Mouse (Mus musculus) layer of hippocampus, postnatal 14 days (tissue): ENCODE data around the gene Ttn. TPM values are rescaled to one million over a fixed set of nuclear protein-coding genes. Genes with fewer than 3 reads are reported as not detected.
A peak's percentile ranks its signal among the peaks of the same experiment; 100 is the strongest.

Source experiments
- DNase-seq, 2 experiments: peaks; one replicate each; pipeline ENCODE4 v3.0.0; 2021 to 2022; ENCODE audit warnings: low spot score in 2 of 2, mixed read lengths in 1 of 2
- total RNA-seq, 2 experiments: library from RNA; stranded (reverse); gene quantifications; 2 replicates each; pipeline ENCODE4 v1.2.3; 2021

The Ttn gene
- total RNA-seq, 2 experiments from 2014 or later = 3.4 to 3.8 TPM

DNA sequence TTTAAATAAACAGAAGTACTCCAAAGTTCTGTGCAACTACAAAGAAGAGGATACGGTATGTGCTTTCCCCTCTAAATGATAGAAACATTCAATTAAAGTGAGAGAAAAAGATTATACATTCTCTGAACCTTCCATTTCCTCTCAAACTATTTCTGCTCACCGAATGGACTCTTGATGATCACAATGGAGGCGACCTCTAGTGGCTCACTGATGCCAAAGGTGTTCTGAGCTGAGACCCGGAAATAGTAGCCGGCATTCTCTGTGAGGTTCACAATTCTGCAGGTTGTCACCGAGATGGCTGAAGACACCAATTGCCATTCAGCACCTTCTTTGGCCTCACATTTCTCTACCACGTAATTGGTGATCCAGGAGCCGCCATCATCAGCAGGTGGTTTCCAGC lies 267.4 kb downstream of the Ttn start:
- DNase-seq = no peak

DNA sequence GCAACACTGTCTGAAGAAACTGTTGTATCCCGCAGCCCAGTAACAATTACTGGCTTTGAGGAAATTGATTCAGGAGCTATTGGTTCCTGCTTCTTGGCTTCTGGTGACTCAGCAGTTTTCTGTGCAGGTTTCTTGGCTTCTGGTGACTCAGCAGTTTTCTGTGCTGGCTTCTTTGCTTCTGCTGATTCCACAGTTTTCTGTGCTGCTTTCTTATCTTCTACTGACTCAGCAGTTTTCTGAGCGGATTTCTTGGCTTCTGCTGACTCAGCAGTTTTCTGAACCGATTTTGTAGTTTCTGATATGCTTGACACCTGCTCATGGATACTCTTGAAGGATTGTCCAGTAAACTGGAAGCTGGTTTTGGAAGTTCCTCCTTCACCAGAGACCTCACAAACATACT lies 273.8 kb downstream of the Ttn start:
- no peak for DNase-seq

DNA sequence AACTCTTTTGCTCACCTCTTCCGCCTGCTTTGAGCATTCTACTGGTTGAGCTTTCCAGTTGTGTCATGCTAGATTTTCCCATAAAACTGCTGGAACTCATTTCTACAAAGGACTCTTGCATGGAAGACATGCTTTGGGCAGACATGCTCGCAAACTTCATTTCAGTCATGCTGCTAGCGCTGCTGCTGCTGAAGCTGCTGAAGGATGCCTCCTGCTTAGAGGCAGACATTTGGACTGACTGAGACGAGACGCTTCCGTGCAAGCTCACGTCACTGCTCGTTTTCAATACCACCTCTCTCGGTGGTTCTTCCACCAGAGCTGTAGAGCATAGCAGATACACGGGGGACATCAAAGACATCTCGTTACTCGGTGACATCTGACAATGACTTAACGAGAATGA lies 276.7 kb downstream of the Ttn start:
- DNase-seq = no peak

DNA sequence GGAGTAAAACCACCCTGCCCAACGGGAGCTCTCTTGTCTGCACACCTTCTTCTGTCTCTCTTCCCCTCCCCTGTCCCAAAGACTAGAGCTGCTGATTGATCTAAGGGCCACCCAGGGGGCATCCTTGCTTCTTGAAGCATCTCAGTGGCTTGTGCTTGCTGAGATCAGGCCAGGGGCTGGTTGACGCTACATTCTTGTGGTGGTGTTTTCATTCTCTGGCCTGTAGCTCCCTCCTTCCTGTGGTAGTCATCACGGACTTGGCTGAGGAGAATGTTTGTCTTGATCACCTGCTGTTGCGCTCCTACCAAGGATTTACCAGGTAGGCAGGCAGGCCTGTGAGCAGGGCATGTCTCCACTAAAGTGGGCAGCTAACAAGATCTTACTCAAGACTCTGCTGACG lies 279.6 kb downstream of the Ttn start:
- no peak for DNase-seq

DNA sequence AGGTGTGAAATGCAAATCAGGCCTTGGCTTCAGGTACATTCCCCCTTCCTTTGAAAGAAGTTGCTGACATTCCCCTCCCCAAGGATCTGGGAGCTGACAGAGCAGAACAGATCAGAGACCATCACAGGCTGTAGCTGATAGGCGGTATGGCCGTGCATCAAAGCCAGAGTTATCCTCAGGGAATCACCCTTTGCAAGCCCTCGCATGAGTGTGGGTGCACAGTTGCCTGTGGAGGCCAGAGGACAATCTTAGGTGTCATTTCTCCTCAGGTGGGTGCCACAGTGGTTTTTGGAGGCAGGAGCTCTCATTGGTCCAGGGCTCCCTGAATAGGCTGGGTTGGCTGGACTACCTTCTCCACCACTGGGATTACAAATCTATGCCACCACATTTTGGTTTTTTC lies 280.2 kb downstream of the Ttn start:
- DNase-seq = no peak

DNA sequence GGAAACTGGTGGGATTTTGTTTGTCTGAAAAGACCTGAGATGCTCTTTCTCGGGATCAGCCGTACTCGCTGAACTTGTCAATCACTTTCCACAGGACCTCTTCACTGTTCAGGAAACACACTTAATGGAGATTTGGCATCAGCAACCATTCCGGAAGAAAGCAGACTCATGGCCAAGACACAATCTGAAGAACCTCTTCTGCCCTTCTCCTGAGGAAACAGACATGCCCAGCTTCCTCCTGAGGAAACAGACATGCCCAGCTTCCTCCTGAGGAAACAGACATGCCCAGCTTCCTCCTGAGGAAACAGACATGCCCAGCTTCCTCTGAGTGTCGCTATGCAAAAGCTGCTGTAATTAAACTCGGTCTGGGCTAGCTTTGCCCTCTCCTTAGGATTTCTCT lies 287.1 kb downstream of the Ttn start:
- DNase-seq = no peak

DNA sequence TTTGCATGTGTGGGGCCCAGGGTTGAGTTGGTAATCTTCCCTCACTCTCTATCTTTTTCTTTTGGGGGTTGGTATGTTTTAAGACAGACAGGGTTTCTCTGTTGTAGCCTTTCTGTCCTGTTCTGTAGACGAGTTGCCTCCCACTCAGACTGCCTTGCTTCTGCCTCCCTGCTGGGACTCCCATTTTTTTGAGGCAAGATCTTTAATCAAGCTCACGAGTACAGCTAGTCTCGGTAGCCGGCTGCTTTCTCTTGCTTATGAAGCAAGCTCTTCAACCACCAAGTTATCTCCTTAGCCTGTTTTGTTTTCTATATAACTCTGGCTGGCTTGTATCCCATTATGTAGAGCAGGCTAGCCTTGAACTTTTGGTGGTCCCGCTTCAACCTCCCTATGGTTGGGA lies 288.6 kb downstream of the Ttn start:
- no peak for DNase-seq

DNA sequence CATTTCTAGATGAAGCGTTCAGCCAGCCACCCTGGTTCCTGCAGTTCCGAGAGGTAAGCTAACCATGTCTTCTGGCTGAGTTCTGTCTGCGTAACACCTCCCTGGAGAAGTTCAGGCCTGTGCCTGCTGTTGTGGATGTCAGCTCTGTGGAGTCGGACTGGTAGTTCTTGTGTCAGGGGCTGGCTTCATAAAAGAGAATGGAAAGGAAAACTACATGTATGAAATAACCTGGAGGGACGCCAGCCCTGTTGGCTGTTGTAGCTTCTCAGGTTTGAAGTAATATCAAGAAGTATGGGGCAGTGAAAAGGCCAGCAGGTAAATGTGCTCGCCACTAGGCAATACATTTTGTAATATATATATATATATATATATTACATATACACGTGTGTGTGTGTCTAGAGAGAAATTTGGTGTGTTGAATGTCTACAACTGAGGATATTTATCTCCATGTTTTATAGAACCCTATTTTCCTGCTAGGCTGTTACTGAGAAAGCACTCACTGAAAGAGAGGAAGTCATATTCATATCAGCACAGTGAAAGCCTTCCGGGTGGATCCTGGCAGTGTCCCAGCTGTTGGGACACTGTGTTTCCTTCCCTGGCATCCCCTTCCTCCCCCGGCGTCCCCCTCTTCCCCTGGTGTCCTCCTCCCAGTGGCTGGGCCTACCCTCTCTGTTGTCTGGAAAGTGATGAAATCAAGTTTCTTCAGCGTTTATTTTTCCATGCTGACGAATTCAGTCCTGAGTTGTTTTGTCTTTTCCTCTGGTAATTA lies 291.7 kb downstream of the Ttn start:
- no peak for DNase-seq

DNA sequence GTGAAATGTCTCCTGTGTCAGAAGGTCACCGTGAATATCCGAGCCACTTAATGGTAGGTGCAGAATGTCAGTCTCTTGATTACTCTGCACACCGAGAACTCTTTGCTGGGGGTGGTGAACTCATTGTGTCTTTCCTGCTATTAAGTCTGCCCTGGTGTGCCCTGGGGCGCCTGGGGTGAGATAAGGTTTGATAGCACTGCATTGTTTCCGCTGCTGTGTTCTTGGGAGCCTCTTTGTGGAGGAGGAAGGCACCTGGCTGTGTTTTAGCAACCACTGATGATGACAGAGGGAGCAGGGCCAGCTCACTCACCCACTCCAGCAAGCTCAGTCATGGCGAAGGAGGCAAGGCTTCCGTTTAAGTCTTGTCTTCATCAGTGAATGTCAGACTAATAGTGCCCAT lies 294.2 kb downstream of the Ttn start:
- no peak for DNase-seq

DNA sequence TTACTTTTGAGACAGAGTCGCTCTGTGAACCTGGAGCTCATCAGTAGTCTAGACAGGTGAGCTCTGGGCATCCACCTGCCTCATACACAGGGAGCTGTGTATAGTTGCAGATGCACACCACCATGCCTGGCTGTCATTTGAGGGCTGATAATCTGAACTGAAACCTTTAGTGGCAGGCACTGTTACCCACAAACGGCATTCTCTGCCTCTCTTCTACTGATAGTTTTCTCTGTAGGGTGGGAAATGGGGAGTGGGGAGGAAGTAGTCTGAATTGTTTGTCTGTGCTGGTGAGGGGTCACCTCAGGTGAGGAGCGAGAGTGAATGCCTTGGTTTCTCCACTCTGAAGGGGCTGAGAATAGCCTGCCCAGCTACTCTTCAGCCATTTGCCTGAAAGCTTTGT lies 294.7 kb downstream of the Ttn start:
- no peak for DNase-seq

DNA sequence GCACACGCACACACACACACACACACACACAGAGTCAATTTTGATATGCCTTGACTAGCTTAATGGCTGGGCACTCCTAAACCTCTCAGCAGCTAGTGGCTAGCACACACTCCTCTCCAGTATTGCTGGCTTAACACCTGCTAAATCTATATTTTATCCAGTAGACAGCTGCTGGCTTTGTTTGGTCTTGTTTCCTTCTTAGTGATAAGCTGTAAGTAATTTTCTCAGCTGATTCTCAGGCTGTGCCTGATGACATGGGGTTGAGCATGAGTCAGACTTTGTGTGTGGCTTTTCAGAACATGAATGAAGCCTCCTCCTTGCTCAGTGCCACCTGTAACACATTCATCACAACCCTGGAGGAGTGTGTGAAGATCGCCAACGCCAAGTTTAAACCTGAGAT lies 295.4 kb downstream of the Ttn start:
- DNase-seq = no peak

DNA sequence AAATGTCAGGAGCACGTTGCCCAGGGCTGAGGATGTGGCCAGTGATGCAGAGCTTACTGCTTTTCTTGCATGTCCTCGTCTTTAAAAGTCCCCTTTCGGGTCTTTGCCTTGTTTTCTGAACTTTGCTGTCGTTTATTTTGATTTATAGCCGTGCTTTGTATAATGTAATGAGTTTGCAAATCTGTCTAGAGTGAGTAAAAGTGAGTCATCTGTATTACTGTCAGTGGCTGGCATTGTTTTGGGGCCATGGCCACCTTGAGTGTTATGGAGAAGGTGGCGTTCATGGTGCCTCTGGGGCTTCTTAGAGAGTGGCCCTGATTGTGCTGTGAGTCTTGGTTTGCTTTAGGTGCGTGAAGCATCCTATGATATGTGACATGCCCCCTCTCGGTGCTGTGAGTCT lies 300.0 kb downstream of the Ttn start:
- DNase-seq = no peak

DNA sequence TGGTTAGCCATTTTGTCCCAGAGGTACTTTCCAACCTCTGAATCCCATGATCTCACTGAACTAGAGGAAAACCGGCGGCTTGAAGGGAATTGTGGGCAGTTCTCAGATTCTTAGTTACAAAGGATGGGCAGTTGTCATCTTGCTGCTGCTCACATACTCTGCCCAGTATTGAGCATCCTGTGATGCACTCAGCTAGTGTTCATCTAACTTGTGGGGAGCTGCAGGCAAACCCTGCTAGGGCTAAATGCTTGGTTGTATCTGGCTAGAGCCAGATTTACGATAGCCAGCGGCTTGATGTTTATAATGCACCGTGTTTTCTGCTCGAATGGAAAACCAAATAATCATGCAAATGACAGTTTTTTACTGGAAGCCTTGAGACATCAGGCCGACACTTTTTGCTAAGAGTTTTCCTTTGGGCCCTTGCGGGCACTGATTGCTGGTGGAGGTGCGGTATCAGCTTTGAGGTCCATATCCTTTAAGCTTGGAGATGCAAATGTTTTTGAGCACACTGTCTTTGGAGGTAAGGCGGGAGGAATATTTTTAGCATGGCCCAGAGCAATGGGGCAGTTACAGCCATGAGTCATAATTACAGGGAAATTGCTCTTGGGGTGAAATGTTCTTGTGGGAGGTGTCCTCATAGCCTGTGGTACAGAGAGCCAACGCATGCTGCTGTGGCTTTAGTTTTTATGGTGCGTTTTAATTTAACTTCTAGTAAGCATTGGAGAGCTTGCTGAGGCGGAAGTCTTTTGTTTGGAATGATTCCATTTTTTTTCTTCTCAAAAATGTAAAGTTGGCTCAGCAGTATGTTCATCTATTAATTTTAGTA lies 305.7 kb downstream of the Ttn start:
- DNase-seq = no peak

DNA sequence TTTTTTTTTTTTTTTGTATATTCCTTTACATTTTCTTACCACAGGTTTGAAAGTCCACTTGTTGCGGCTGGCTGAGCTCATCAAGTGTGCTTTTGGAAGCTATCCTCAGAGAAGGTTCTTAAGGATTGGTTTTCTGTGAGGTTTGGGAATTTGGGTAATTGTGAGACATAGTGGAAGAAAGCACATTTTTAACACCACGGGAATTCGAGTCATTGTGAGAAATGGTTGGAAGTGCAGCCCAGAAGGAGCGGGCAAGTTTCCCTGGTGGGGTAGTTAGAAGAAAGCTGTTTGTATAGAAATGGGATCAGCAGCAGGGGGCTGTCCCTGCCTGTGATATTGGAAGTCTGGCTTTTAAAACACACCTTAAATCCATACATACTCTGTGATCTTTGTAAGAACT lies 306.4 kb downstream of the Ttn start:
- no peak for DNase-seq

DNA sequence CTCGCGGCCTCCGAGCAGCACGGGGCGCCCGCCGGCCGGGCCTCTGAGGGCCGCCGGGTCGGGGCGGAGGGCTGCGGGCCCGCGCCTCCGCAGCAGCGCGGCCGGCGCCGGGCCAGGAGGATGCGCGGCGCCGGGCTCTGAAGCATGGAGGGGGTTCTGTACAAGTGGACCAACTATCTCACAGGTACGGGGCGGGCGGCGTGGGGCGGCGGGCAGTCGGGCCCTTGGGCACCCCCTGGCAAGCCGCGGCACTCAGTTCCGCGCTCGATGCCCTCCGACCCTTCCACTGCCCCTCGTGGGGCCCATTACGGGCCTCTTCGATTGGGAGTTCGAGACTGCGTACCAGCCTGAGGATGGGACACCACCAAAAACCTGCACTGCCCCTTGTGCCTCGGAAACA lies 306.9 kb downstream of the Ttn start:
- DNase-seq = no peak

DNA sequence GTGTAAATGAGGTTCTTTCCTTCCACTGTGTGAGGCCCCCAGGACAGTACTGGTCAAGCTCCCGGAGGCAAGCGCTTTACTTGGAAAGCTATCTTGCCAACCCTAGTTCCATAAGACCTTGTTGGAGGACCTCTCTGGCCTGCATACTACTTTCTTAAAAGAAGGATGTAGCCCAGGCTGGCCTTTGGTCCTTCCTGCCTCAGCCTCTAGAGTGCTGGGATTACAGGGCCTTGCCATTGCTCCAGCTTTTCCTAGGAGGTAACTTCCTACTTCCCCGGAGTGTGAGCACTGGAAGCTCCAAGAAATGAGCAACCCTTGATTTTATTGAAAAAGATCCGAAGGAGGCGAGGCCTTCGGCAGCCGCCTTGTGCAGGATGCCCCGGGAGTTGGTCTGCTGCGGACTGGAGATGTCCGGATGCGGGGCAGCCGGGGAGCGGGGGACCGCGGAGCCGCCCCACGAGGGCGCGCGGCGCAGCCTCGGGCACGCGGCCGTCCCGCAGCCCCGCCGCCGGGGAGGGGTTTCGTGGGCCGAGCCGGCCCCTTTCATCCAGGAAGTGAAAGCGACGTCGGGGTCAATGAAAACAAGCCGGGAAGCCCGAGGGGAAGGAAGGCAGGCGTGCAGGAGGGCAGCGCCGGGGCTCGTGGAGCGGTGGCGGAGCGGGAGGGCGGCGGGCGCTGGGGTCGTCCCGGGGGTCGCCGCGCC lies 307.5 kb downstream of the Ttn start, which contains the start of gene Plekha3:
Gene Plekha3, plus strand, starts transcription at position 557 of the 703 bp plus-strand sequence.
- DNase-seq = peak; percentile 81 to 88

DNA sequence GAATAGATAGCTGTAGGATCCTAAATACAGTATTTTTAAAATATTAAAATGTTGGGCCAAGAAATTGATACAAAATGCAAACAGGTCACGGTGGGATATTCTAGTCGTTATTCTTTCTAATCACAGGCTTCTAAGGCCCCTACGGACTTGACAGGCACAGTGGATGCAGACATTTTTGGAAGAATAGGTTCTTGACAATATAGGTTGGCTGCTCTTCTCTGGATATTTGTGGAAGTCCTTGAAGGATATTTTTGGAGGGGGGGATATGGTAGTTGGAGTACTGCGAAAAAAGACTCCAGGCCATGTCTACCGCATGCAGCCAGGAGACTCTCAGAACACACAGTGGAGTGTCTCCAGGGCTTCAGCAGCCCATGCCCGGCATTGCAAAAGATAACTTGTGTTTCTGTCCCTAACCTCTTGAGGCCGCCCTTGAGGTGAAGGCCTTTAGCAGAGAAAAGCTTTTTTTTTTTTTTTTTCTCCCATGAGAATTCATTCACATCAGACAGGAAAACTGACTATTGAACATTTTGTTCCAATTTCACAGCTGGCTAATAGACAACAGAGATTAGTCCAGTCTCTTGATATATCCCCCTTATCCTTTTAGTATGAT lies 308.8 kb downstream of the Ttn start:
- no peak for DNase-seq

DNA sequence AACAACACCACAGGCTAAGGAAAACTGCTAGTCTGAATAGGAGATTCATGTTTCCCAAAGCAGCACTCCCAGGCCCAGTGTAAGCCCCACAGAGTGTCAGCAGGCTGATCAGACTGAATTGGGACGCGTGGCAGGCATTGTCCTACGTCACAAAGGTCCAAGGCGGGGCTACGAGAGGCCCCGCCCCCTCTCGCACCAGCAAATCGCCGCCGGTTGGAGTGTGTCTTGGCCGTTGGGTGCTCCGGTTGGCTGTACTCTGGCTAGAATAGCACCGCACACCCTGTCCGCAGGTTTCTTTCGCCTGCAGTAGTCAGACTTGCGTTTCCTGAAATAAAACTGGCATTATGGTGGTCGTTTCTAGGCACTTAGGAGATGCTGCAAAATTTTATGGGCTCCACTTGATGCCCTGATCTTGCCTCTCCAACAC lies 309.4 kb downstream of the Ttn start, which contains the start of gene Fkbp7:
Gene Fkbp7, minus strand, starts transcription at position 151 of the 427 bp plus-strand sequence.
- DNase-seq = peak; percentile 86 to 91

DNA sequence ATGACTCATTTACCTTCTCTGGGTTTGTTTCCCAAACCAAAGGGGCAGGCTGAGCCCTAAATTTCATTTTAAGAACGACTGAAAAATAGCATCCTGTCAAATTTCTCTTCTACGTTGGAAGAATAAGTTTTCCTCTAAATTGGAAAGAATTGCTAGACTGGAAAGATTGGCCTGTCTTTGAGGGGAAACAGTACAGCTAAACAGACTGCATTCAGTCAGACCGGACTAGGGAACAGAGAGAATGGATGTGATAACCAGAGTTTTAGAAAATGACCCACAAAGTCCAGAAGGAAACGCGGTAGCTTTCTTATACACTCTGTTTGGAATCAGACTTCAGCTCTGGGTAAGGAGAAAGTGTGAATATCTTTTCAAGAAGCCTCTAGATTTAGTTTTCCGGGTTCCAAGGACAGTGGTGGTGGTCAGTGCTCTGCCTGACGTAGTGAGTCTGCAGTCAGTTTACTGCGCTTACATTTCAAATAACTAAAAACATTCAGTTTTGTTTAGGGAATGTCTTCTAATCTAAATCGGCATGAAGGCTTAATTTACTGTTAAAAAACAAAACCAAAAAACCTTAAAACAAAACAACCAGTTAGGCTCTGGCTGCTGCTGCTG lies 310.1 kb downstream of the Ttn start:
- no peak for DNase-seq

DNA sequence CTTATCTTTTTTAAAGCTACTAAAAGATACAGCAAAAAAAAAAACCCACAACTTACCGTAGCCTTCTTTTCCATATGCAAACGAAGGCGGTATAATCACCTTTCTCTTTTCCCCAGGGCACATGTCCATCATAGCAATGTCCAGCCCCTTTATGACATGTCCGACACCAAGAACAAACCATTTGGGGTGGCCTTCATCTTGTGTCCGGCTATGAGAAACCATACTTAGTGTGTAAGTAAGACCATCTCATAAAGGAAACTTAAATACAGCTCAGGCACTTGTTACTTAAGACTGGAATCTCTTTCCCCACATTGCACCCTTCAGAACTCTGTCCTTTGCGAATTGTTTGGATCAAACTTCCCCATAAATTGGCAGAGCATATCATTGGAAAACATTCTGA lies 310.7 kb downstream of the Ttn start:
- DNase-seq = no peak

DNA sequence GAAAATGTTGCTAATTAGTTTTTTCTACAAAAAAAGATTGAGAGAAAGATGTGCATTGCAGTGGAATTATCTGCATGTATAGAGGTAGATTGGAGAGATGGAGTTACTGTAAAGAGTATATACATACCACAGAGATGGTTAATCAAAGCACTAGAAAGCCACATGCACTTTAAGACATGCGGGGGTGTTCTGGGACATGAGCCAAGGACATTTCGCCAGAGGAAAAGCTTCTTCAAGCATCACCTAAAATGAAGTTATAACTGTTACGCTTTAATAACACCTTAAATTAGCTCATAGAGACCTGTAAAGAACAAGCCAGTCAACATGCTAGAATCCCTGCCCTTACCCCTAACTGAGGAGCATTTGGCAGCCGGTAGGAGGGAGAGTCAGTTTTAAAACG lies 315.1 kb downstream of the Ttn start:
- no peak for DNase-seq
